Mouse (Mus musculus) thymus, adult 2 months (tissue): ENCODE measurements around the gene Foxm1.

Source experiments
- CTCF ChIP-seq: fragments of 200-500 bp; IDR thresholded peaks from 2 replicates; pipeline ENCODE4 v1.5.1; 2012; ENCODE audit warnings: mild to moderate bottlenecking, control low read depth, low read length, moderate library complexity, borderline replicate concordance; ENCODE audit not compliant: control insufficient read depth, poor library complexity, insufficient read depth; ENCODE audit errors: extremely low read depth
- POLR2A ChIP-seq: fragments of 200-500 bp; IDR thresholded peaks from 2 replicates; pipeline ENCODE4 v1.6.1; 2012; ENCODE audit warnings: mild to moderate bottlenecking, low read length, control low read depth, moderate library complexity; ENCODE audit not compliant: control insufficient read depth, poor library complexity, insufficient read depth; ENCODE audit errors: extremely low read depth

DNA sequence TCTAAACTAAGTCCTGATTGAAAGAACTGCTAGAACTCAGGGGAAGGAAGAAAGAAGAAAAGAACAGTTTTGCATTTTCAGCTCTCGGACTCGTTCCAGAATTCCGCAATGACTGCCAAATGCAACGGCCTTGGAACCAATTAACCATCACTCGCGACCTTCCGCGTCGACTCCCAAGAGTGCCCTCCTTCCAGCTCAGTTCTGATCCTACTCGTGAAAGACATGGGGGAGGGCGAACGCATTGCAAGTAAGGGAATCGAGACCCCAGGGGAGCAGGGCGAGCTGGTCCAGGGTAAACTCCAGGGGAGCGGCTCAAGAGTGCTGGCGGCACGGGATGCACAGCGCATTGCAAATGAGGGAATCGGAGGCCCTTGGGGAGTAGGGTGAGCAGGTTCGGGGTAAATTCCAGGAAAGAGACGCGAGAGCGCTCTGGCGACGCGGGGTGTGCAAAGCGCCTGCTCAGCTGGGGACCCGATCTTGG is 7.5 kb upstream of the Foxm1 start:
- no peak for TF ChIP-seq CTCF
- no peak for TF ChIP-seq POLR2A
